Mouse (Mus musculus) lung, adult 2 months (tissue): ENCODE measurements around the gene Tgfbr3.

Source experiments
- CTCF ChIP-seq: fragments of 200-500 bp; IDR thresholded peaks from 2 replicates; pipeline ENCODE4 v1.5.1; 2011; ENCODE audit warnings: mild to moderate bottlenecking, low read length, control low read depth; ENCODE audit not compliant: insufficient read depth
- POLR2A ChIP-seq: fragments of 200-500 bp; IDR thresholded peaks from 2 replicates; pipeline ENCODE4 v1.6.1; 2011; ENCODE audit warnings: low read depth, mild to moderate bottlenecking, control low read depth, low read length, borderline replicate concordance; ENCODE audit errors: extremely low read depth

DNA sequence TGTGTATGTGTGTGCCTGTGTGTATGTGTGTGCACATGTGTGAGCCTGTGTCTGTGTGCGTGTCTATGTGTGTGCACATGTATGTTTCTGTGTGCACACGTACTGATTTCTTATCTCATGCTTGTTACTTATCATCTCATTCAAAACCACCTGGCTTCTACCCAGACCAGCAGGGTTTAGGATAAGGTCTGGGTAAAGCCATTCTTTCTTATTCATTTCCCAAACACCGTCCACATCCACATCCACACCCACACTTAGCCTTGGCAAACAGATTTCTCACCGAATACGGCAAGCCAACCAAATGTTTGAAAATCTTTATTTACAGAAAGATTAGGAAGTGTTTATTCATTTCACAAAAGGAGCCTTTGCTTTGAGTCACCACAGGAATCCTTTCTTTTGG is 191.4 kb downstream of the Tgfbr3 start:
- no peak for TF ChIP-seq CTCF
- no peak for TF ChIP-seq POLR2A
